Mouse (Mus musculus) liver, embryonic 12.5 days (tissue): ENCODE data around the gene Lat2. TPM values are rescaled to one million over a fixed set of nuclear protein-coding genes. Genes with fewer than 3 reads are reported as not detected.
A peak's percentile ranks its signal among the peaks of the same experiment; 100 is the strongest.

Source experiments
- ATAC-seq: fragments of 200-750 bp; cut with Nextera tagmentation; 2 replicates; pipeline ENCODE4 v1.8.0; 2017; ENCODE audit warnings: moderate number of reproducible peaks, mild to moderate bottlenecking, moderate library complexity
- H3K27ac ChIP-seq: fragments of 300-500 bp; sonication (generic); 2 replicates; pipeline ENCODE4 v1.5.1; 2016; ENCODE audit warnings: mild to moderate bottlenecking
- H3K27me3 ChIP-seq: fragments of 300-500 bp; sonication (generic); replicated peaks from 2 replicates; pipeline ENCODE4 v1.6.1; 2016; ENCODE audit warnings: mild to moderate bottlenecking, moderate library complexity
- H3K36me3 ChIP-seq: fragments of 300-500 bp; sonication (generic); 2 replicates; pipeline ENCODE4 v1.6.1; 2016; ENCODE audit warnings: mild to moderate bottlenecking, moderate library complexity
- H3K4me1 ChIP-seq: fragments of 300-500 bp; sonication (generic); 2 replicates; pipeline ENCODE4 v1.6.1; 2016
- H3K4me2 ChIP-seq: fragments of 300-500 bp; sonication (generic); 2 replicates; pipeline ENCODE4 v1.6.1; 2016; ENCODE audit warnings: mild to moderate bottlenecking, moderate library complexity
- H3K4me3 ChIP-seq: fragments of 300-500 bp; sonication (generic); 2 replicates; pipeline ENCODE4 v1.5.1; 2016; ENCODE audit warnings: mild to moderate bottlenecking, moderate library complexity
- H3K9ac ChIP-seq: fragments of 300-500 bp; sonication (generic); 2 replicates; pipeline ENCODE4 v1.6.1; 2016; ENCODE audit warnings: mild to moderate bottlenecking, moderate library complexity
- H3K9me3 ChIP-seq: fragments of 300-500 bp; sonication (generic); replicated peaks from 2 replicates; pipeline ENCODE4 v1.6.1; 2016; ENCODE audit warnings: mild to moderate bottlenecking, moderate library complexity
- WGBS: fragments of 180-500 bp; shearing (Covaris S2); methylation state at CpG from one replicate; pipeline ENCODE4 v1.1.7; 2016; ENCODE audit not compliant: insufficient replicate concordance; 5-methylcytosine and 5-hydroxymethylcytosine counted together
- polyA plus RNA-seq: library from polyadenylated mRNA; unstranded; fragments of >200 nt; fragmentation: Nextera tagmentation; extraction: Ambion mirVana; gene quantifications from 2 replicates; pipeline ENCODE4 v1.2.1, GENCODE M21; 2016

The Lat2 gene
- polyA plus RNA-seq, 1 experiment from 2014 or later = 1.7 TPM

DNA sequence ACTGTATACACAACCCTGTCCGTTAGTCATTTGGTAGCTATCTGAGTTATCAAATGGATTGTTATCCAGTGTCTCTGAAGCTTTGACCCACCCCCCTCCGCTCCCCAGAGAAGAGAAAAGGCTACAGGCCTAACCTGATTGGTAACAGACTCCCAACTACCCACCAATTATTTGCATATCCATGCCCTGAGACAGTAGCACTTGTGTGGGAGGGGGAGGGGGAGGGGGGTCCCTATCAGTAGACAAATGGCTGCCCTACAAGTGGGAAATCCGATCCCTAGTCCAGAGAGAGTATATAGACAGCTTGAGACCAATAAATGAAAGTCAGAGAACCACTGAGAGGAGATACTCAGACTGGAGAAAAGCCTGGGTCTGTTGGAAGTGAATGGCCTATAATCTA lies 46.8 kb downstream of the Lat2 start:
- 64% methylated on average over 3 of the region's 3 CpGs for WGBS

DNA sequence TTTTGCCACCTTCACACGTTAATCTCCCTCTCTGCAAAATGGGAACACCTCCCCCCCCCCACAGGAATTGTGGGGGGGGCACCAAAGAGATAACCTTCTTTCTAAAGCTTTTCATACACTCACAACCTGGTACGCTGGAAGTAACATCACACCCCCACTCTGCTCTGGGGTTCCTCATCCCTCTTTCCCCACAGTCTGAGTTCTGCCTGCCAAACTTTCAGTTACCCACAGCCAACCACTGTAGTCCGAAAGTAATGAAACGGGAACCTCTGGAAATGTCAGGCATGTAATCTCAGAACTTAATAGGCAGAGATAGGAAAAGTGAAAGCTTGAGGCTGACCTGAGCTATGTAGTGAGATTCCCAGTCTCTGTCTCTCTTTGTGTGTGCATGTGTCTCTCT lies 47.4 kb downstream of the Lat2 start:
- 60% methylated on average over 4 of the region's 4 CpGs for WGBS
- Histone ChIP-seq H3K36me3 (no peaks in the 10 kb centered on the region), H3K4me2 (no peak overlapping the region), H3K4me3 (no peak overlapping the region), H3K27me3 (no peaks in the 10 kb centered on the region), H3K4me1 (peaks cover 18% of the 10 kb centered on the region), H3K27ac (no peak overlapping the region), H3K9ac (no peak overlapping the region), H3K9me3 (0 out of 2 replicates have a peak, but pooled peaks cover 4% of the 10 kb centered on the region)
- no peak for ATAC-seq

More for the DNA sequence above, 46.8 kb downstream of the Lat2 start:
- Histone ChIP-seq H3K9me3 (0 out of 2 replicates have a peak, but pooled peaks cover 4% of the 10 kb centered on the region), H3K4me1 (peaks cover 23% of the 10 kb centered on the region), H3K9ac (no peak overlapping the region), H3K4me2 (no peak overlapping the region), H3K27ac (no peak overlapping the region), H3K27me3 (no peaks in the 10 kb centered on the region), H3K36me3 (no peaks in the 10 kb centered on the region), H3K4me3 (no peak overlapping the region)
- ATAC-seq = no peak

DNA sequence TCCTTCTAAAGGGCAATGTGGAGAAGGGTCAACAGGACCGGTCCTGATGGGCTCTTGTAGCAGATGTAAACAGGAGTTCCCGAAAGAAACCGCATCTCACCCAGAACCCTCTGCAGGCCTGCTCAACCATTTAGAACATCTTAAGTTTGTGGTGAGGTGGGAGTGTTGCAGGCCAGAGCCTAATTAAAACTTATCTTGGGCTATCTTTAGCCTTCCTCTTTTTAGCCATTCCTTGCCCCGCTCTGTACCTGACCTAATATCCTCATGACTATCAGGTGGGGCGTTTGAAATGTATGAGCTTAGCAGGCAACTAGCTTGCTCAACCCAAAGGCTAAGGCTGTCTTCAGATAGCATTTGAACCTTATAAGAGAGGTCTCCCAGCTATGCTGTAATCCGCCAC lies 49.1 kb downstream of the Lat2 start:
- WGBS = 70% methylated on average over 6 of the region's 6 CpGs
- Histone ChIP-seq H3K4me1 (peaks cover 4% of the 10 kb centered on the region), H3K9me3 (no peaks in the 10 kb centered on the region), H3K4me3 (no peak overlapping the region), H3K36me3 (no peaks in the 10 kb centered on the region), H3K4me2 (no peak overlapping the region), H3K27me3 (no peaks in the 10 kb centered on the region), H3K27ac (no peak overlapping the region), H3K9ac (no peak overlapping the region)
- no peak for ATAC-seq

DNA sequence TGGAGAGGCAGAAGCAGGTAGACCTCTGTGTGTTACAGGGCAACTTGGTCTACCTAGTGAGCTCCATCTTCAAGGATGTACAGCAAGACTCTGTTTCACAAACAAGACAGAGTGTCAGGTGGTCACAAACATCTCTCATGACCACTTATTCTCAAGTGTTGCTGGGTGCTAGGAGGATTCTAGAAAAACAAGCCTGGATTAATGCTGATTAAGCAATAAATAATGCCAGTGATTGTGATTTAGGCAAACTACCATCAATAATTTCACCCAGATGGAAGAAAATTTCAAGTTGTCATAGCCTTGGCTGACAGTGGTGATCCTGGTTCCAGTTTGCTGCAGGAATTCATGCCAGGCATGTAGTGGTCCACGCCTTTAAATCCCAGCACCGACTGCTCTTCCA lies 50.6 kb downstream of the Lat2 start:
- Histone ChIP-seq H3K9ac (no peak overlapping the region), H3K4me3 (no peak overlapping the region), H3K36me3 (no peaks in the 10 kb centered on the region), H3K27ac (no peak overlapping the region), H3K4me1 (peaks cover 4% of the 10 kb centered on the region), H3K27me3 (no peaks in the 10 kb centered on the region), H3K9me3 (no peaks in the 10 kb centered on the region), H3K4me2 (no peak overlapping the region)
- no peak for ATAC-seq
- WGBS = 92% methylated on average over 2 of the region's 2 CpGs

DNA sequence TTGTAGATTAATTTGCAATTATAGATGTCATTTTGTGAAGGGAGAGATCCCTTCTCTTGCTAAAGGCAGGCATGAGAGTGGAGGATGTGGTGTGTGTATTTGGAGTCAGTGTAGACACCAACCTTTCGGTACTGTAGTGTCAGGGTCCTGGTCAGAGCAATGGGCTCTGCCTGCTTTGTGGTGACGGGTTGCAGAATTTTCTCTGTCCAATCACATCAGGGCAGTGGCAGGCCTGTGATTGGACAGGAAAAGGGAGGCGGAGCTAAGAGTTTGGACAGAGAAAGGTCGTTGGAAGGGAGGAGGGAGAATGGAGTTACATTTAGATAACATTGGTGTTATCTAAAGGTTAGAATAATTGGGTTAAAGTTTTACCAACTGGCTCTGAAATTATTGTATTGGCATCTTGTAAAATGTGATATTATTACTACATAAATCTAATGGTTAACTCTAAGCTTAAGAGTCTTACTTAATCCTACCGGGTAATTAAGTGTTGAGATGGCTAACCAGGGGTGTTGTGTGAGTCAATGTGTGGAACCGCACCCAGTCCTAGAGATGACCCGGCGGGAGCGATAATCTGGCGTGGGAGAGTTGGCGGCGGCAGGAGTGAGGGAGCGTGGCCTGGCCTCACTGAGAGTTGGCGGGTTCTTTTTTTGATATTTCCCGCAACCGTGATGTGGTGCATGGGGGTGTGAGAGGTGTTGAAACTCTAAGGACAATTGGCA lies 54.2 kb downstream of the Lat2 start:
- no peak for ATAC-seq
- 69% methylated on average over 16 of the region's 16 CpGs for WGBS
- Histone ChIP-seq H3K27ac (no peak overlapping the region), H3K9me3 (no peaks in the 10 kb centered on the region), H3K27me3 (0 out of 2 replicates have a peak, but pooled peaks cover 4% of the 10 kb centered on the region), H3K36me3 (no peaks in the 10 kb centered on the region), H3K9ac (no peak overlapping the region), H3K4me2 (no peak overlapping the region), H3K4me3 (no peak overlapping the region), H3K4me1 (peaks cover 4% of the 10 kb centered on the region)

DNA sequence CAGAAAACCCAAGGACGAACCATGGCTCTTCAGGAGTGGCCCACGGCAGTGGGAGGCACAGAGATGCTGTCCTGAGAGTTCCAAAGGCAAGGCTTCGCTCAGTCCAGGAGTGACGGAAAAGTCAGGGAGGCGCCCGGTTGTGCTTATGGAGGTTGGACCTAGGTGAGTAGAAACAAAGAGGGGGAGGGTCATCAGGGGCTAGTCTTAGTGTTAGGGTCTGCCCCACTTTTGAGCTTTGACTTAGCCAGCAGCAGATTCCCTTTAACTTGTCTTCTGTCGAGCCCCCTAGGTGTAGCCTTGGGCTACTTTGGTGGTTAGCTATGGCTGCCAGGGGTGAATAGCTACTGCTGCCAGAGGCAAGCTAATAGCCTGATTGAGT lies 54.8 kb downstream of the Lat2 start, which contains the start of gene Syna:
Syna (minus strand) TSS at position 101 of the 379 bp plus-strand sequence.
- no peak for ATAC-seq
- Histone ChIP-seq H3K4me3 (no peak within 1 kb of the TSS), H3K9me3 (no peaks in the 10 kb centered on the region), H3K4me1 (peaks cover 9% of the 10 kb centered on the region), H3K4me2 (no peak within 1 kb of the TSS), H3K27ac (no peak within 1 kb of the TSS), H3K9ac (no peak within 1 kb of the TSS), H3K36me3 (no peaks in the 10 kb centered on the region), H3K27me3 (0 out of 2 replicates have a peak, but pooled peaks cover 10% of the 10 kb centered on the region)
- WGBS = 79% methylated on average over 7 of the region's 7 CpGs

DNA sequence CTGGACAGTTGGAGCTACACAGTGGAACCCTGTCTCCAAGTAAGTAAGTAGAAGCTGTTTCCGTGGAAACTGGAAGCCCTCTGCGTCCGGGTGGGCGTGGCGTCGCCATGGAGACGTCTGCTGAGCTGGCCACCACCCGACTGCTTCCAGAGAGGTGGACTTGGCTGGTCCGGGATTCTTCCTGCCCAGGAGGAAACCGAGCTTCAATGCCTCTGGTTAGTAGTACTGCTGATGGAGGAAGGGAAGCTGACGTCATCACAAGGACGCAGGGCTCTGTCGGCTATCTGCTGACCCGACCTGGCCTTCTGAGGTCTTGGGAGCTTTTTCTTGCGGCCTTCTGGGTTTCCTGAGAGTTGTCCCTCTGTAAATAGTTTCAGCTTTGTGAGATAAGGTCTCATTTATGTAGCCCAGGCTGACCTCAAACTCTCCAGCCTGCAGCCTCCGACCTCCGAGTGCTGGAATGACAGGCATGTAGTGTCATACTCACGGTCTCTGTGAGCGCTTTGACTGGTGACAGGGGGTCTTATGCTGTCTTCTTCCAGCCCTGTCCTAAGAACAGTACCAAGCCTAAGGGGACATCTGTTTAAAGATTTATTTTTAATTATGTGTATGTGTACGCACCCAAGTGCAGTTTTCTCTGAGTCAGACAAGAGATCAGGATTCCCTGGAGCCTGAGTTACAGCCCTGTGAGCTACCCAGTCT lies 59.2 kb downstream of the Lat2 start:
- ATAC-seq = no peak
- WGBS = 13% methylated on average over 20 of the region's 20 CpGs
- Histone ChIP-seq H3K9ac (no peak overlapping the region), H3K9me3 (no peaks in the 10 kb centered on the region), H3K27ac (no peak overlapping the region), H3K27me3 (peaks cover 42% of the 10 kb centered on the region), H3K36me3 (no peaks in the 10 kb centered on the region), H3K4me1 (peaks cover 34% of the 10 kb centered on the region), H3K4me3 (no peak overlapping the region), H3K4me2 (peak overlapping the region; percentile 28)

DNA sequence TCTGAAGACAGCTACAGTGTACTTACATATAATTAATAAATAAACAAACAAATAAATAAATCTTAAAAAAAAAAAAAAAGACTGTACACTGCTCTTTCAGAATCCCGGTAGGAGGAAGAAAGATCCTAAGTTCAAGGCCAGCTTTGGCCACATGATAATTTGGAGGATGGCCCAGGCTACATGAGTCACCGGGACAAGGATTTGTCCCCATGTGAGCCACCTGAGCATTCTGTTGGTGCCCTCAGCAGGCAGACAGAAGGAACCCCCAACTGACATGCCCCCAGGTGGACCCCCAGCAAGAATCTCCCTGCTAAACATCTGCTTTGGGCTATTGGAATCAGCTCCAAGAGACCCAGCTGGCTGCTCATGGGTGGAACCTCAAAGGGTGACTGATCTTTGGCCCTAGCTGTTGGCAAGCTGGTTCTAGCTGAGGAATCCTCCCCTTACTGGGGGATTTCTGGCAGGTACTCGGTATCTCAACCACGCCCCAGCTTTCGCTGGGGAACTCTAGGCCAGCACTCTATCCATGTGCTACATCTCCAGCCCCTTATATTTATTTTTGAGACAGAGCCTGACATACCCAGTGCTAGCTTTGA lies 60.8 kb downstream of the Lat2 start:
- no peak for ATAC-seq
- Histone ChIP-seq H3K9me3 (no peaks in the 10 kb centered on the region), H3K4me3 (no peak overlapping the region), H3K4me1 (peaks cover 40% of the 10 kb centered on the region), H3K4me2 (no peak overlapping the region), H3K27me3 (peaks cover 47% of the 10 kb centered on the region), H3K9ac (no peak overlapping the region), H3K36me3 (no peaks in the 10 kb centered on the region), H3K27ac (no peak overlapping the region)
- 71% methylated on average over 5 of the region's 5 CpGs for WGBS

DNA sequence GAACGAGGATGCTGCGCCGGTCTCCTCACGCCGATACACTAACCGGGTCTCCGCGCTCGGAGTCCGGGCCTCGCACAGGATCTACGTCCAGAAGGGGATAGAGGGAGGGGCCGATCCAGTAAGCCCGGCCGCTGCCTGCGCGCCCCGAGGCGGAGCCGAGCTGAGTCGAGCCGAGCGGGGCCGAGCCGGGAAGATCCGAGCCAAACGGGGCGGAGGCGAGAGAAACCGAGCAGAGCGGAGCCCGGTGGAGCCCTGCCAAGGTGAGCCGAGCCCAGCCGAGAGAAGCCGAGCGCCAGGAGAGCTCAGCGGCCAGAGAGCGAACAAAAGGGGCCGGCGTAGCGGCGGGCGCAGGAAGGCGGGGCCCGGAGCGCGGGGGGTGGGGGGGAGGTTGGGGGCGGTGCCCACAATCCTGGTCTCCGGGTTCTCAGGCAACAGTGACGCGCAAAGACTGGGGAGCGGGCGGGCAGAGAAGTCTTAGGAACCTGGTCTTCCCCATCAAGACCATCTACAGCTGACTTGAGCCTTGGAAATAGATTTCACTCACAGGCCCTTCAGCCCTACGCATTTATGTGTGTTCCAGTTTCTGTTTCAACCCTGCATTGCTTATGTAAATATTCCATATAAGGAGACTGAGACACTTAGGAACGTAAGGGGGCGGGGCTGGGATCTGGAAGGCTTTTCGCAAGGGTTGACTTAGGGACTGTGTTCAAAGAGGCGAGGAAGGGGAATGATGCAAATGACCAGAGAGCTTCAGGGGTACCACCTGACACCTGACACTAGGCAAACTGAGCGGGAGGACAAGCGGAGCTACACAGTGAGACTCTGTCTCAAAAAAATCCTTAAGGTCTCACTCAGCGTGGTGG lies 62.5 kb downstream of the Lat2 start, which contains the start of gene Clip2:
Clip2 (minus strand) TSS at position 325 of the 863 bp plus-strand sequence.
- Histone ChIP-seq H3K27ac (peak within 1 kb of the TSS; percentile 70), H3K27me3 (peaks cover 47% of the 10 kb centered on the region), H3K4me3 (peak within 1 kb of the TSS; percentile 65), H3K36me3 (no peaks in the 10 kb centered on the region), H3K9ac (peak within 1 kb of the TSS; percentile 72), H3K4me1 (peaks cover 45% of the 10 kb centered on the region), H3K4me2 (peak within 1 kb of the TSS; percentile 88), H3K9me3 (no peaks in the 10 kb centered on the region)
- ATAC-seq = peak; percentile 79
- 2% methylated on average over 57 of the region's 61 CpGs for WGBS

DNA sequence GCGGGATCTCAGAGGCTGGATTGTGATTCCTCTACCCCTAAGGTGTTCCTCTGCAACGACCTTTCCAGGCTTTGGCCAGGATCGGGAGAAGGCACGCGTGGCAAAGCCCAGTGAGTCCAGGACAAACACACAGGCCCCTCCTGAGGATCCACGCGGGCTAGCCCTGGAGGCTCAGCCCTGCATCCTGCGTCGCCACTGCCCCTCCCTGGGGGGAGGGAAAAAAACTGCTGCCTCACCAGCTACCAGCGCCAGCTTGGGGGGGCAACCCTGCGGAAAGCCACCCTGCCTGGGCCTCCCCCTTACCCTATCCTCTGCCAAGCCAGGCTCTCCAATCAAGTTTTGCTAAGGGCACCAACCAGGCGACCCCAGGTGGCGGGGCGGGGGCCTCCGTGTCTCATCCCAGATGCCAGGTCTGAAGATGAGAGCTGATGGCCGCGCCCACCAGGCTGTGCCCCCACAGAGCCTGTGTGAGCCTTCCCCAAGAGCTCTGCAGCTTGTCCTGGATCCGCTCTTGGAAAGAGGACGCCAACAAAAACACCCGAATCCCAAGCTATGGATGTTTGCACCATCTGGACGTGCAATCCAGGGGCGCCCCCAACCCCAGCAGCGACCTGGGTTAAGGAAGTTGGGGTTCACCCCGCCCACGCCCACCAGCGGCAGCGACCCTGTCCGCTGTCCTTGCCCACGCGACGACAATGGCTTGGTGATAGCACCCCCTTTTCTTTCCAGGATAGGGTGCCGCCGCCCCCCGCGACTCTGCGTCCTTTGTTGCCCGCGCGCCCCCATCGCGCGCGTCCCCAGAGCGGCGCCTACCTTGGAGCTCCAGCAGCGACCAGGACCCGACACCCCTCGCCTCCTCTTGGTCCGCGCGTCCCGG lies 63.4 kb downstream of the Lat2 start:
- H3K4me3 ChIP-seq = peak overlapping the region; percentile 65
- H3K27me3 ChIP-seq = peaks cover 47% of the 10 kb centered on the region
- peaks cover 45% of the 10 kb centered on the region for H3K4me1 ChIP-seq
- no peak for ATAC-seq
- no peaks in the 10 kb centered on the region for H3K36me3 ChIP-seq
- H3K27ac ChIP-seq = peak overlapping the region; percentile 70
- H3K9ac ChIP-seq = peak overlapping the region; percentile 72
- 6% methylated on average over 51 of the region's 52 CpGs for WGBS
- peak overlapping the region; percentile 88 for H3K4me2 ChIP-seq
- no peaks in the 10 kb centered on the region for H3K9me3 ChIP-seq

DNA sequence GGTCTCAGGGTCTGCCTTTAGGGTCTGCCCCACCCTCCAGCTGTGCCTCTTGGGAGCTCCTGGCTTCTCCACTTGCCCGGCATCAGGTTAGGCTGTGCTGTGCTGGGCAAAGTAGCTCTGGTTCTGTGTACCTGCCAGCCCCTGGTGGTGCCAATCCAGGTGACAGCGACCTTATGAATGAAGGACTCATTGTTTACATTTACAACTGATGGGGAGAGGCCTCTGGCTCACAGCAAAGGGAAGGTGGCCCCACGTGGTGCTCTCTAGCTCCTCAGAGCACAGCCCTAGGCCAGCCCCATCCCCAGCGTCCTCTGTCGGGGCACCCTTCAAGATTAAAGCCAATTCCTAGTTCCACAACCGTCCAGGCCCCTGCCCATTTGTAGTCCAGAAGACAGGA lies 64.0 kb downstream of the Lat2 start:
- Histone ChIP-seq H3K4me1 (peaks cover 44% of the 10 kb centered on the region), H3K27me3 (peaks cover 45% of the 10 kb centered on the region), H3K9me3 (no peaks in the 10 kb centered on the region), H3K27ac (no peak overlapping the region), H3K36me3 (no peaks in the 10 kb centered on the region), H3K9ac (peak overlapping the region; percentile 72; the same call in 1 of the 2 replicates), H3K4me3 (peak overlapping the region; percentile 65), H3K4me2 (peak overlapping the region; percentile 88)
- 22% methylated on average over 6 of the region's 6 CpGs for WGBS
- ATAC-seq = no peak
